Mouse (Mus musculus) right cerebral cortex, adult 18-20 months (tissue): ENCODE results near the gene Vav1.
A peak's percentile ranks its signal among the peaks of the same experiment; 100 is the strongest.

ENCODE experiments used
- DNase-seq: peaks from one replicate; pipeline ENCODE4 v3.0.0; 2022; ENCODE audit warnings: mixed read lengths

The Vav1 gene

DNA sequence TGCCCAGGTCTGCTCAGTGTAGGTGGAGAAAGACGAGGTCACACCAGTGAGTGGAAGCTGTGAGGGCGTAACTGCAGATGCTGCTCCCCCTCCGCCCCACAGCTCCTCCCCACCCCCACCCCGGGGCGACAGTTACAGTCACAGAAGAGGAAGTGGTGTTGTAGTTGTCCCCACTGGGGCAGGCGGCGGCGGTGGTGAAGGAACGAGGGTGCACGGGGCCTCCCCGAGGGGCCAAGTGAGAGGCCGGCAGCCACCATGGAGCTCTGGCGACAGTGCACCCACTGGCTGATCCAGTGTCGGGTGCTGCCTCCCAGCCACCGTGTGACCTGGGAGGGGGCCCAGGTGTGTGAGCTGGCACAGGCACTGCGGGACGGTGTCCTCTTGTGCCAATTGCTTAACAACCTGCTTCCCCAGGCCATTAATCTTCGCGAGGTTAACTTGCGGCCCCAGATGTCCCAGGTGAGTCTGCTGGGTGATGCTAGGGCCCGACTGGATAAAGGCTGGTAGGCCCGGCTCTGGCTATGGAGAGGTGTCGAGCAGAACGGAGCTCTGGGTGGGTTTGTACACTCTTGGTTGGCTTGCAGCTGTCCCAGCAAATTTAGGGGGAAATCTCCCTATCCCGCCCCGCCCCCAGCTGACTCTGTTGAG lies at the start of gene Vav1:
TSS of gene Vav1 (plus strand) at position 158 of the 648 bp plus-strand sequence.
- DNase-seq: no peak

DNA sequence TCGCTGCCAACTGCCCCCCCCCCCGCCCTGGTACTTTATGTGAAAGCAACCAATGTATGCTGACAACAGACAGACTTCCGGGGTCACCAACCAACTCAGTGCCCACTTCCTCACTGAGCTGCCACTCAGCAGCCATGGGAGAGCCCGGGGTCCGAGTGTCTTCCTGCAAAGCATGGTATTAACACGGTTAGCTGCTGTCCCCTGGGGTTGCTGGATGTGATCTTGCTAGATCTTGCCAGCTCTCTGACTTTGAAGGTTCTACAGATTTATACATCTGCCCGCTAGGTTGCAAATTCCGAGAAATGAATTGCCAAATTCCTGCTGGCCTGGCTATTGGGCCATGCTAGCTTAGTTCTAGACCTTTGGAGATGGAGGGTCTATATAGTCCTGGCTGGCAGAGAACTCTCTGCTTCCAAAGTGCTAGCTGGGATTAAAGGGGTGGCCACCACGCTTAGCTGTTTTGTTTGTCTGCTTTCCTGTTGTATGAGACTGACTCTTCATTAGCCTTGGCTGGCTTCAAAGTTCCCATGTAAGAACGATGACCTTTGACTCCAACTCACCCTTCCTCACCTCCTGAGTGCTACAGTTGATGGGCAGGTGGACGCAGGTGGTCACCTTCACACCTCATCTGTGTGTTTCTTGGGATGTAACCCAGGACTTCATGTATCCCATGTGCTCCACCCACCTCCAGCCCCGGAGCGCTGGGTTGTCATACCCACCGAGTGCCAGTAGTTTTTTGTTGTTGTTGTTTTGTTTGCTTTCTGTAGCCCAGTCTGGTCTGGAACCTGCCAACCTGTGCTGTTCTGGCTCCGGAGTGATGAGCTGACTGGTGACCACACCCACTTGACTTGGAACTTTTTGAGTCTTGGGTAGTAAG lies 48.8 kb upstream of the Vav1 start:
- DNase-seq: no peak

DNA sequence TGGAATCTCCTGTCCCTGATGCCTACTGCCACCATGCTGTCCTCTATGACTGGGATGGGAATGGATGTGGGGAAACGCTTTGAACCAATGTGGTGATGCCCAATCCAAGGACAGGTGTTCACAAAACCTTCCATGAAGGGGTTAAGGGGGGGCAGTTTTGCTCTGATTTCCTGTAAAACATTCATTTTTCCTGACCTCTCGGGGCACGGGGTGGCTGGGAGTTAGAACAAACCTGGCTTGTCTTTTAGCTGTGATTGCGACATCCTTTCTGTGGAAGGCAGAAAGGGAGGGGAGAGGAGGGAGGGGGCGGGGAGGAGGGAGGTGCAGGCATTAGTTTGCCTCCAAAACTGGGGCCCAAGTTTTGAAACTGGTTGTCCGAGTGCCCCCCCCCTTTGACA lies 48.2 kb upstream of the Vav1 start:
- no peak for DNase-seq

DNA sequence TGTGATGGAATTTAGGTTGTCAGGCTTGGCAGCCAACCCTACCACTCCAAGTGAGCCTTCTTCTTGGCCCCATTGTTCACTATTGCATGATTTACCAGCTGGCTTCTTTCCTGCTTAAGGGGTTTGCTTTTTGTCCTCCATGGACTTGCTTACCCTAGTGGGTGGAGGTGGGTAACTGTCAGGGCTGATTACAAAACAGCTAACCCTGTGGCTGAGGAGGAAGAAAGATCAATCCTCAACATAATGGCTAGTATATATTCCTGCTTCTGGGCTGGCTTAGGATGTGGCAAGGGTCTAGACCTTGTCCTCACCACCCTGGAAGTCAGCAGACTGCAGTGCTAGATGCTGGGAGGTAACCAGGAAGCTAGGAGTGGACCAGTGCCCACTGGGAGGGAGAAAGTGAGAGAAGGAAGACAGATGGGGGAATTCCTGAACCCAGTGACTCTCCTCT lies 47.6 kb upstream of the Vav1 start:
- no peak for DNase-seq

DNA sequence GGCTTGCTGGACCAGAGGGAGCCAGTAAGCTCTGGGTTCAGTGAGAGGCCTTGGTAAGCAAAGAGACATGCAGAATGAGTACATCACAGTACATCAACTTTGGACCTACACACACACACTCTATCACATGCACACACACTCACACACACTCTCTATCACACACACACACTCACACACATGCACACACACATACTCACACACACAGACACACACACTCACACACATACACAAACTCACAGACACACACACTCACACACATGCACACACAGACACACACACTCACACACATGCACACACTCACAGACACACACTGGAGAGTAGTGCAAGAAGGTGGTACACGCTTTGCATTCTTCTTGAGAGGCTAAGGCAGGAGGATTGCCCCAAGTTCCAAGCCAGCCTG lies 46.7 kb upstream of the Vav1 start:
- no peak for DNase-seq

DNA sequence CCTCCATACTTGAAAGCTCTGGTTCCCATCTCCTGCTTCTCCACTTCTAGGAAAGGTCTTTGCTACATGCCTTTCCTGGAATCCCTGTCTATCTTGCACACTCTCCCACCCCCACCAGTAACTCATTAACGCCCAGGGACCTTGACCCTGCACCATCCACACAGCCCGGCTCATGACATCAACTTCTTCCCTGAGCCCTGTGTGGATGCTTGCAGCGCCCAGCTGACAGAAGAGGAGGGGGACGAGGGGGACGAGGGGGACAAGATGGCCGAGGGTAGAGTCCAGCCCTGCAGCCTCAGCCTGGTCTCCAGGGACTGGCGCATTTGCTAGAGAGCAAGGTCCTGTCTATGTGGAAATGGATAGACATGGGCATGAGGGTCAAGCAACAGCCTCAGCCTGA lies 45.9 kb upstream of the Vav1 start:
- no peak for DNase-seq

DNA sequence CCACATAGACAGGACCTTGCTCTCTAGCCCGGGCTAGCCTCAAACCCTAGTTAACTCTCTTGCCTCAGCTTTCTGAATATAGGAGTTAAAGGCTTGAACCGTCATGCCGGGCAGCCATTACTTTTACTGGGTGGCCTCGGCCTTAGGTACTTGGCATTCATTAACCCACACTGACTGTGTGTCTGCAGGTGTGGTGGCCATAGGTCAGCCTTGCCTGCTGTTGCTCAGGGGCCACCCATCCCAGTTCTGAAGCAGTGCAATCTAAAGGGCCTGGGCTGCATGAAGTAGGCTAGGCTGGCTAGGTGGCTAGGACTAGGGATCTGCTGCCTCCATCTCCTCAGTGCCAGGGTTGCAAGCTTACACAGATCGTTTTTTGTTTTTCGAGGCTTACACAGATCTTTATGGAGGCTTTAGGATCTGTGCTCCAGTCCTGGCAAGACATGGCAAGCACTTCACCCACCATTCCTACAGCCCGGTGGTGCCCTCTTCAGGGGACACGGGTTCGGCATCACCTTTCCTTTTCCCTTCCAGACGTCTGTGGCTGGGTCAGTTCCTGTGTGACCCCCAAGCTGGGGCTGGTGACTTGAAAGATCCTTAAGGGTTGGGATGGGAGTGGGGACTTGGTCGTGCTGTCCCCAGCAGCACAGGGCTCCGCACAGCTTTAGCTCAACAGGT lies 44.5 kb upstream of the Vav1 start:
- DNase-seq: no peak

DNA sequence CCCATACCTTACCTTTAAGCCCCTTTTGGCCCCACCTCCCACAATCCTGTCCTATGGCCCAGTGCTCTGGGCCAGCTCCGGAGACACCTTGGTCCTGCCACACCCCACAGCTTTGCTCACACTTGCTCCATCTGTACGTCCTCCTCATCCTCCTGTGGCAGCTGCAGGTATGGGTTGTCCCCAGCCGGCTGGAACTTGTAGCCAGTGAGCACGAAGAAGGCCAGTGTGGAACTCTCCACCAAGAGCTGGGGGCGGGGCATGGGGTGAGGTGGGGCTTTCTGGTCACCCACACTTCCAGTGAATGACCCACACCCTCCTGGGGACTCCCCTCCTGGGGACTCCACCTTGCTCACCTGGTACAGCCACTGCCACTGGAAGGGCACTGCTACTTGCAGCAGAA lies 43.1 kb upstream of the Vav1 start:
- DNase-seq: no peak

DNA sequence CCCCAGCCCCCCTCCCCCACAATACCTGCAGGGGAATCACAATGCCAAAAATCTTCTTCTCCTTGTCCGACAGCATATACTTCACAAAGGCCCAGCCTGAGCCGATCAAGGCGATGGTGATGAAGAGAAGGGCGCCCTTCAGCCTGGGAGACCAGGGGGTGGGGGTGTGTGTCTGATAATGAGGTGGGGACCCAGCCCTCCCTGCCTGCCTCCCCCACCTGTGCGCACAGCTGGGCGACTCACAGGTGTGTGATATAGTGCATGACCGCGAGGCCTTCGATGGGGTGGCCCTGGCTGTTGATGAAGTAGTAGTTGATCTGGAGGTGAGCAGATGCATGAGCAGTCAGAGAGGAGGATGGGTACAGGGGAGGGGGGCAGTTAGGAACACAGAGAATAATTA lies 41.7 kb upstream of the Vav1 start:
- DNase-seq: no peak

DNA sequence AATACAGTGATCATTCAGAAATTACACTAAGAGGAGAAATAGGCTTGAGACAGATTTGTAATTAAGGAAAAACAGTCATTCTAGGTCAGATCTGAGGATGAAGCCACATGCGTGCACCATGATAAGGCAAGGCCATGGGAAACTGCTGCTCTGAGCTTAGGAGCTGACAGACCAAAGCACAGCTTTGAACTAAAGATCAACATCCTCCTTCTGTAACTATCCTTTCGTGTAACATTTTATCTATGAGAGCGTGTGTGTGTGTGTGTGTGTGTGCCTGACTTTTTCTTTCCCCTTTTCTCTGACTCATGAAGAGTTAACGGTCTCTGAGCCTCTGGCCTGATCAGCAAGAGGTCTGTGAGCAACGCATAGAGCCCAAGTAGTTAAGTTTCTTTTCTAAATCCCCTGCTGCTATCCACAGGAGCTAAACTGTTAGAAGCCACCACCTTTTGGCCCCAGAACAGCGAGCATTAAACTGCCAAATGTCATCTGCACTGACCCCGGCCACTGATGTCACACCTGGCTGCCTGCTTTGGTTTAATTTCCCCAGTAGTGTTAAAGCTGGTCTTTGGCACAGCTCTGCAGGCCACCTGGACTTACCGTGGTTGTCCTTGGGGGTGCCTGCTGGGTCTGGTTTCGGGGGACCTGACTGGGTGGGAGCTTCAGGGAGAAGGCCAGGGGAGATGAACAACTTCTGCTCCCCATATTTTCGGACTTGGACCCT lies 35.1 kb upstream of the Vav1 start:
- DNase-seq: no peak

DNA sequence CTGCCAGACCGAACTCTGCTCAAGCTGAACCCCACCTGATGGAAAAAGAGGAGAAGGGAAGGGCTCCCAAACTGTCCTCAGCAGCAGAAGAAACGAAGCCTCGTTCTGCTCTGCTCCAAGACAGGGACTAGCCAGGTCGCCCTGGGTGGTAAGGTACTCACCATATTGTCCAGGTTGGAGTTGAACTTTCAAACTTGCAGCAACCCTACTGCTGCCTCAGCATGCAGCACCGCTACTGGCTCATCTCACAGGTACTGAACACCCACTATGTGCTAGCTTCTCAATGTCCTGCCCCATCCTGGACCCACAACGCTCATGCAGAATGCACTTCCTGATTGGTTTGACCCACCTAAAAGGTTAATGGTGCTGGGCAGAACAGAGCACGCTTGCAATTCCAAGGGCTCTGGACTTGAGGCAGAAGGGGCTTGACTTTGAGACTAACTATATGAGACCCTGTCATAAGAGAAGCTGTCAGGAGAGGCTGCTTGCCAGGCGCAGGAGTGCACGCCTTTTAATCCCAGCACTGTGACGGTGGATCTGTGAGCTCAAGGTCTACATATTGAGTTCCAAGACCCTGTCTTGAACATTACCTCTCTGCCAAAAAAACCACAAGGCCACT lies 33.5 kb upstream of the Vav1 start:
- DNase-seq: no peak

DNA sequence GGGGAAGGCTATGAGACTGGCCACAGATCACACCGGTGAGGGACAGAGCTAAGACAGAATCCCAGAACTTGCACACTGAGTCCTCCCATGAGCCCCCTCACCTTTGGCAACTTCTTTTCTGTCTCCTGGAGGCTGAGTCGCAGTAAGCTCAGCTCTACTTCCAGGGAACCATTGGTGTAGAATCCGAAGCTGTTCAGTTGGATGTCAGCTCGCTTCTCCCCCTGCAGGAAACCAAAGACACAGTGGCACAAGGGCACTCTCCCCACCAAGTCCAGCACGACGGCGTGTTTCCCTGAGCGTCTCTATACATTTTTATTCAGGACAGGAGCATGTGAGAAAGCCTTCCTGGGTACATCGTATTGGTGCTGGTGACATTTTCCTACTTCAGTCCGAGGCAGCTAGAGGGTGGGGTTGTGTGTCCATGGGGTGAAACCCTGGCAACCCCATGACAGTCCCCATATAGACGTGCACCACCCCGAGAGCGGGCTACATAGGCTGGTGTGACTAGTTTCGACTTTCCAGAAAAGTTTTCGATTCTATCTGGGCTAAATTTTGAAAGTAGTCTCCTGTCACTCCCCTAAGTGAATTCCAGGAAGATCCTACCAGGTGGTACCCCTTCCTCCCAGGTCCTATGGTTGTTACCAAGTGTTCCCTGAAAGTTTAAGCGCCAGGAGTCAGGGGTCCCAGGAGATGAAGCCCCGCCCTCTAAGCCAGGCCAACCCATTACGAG lies 32.1 kb upstream of the Vav1 start:
- DNase-seq: no peak

DNA sequence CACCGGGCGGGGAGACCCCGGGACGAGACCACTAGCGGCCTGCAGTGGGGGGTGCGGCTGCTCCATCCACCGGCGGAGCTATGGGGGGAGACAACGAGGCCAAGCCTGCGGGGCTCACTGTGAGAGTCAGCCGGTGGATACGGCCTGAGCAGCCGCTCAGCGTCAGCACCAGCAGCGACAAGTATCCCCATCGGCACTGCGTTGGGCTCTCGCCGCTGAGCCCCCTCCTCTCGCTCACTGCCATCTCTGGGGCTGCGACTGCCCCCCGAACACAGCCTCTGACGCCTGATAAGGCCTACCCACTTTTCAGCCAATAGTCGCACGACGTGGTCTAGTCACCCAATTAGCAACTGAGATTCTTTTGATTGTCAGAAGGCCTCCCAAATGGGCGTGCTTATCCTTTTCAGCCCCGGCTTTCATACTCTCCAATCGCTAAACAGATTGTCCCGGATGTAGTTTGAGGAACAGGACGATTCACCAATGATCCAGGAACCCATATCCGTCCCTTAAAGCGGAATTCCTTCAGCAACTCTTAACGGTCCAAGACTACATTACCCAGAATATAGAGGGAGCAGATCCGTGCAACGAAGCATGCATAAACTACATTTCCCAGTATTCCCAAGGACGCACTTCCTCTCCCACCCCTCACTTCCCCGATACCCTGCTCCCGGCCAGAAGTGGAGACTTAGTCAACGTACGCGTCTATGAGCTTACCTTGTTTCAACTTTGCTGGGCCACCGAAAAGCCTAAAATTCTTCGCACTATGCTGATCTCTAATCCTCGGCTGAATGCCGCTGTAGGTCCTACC lies 31.3 kb upstream of the Vav1 start:
- peak; percentile 98 for DNase-seq

DNA sequence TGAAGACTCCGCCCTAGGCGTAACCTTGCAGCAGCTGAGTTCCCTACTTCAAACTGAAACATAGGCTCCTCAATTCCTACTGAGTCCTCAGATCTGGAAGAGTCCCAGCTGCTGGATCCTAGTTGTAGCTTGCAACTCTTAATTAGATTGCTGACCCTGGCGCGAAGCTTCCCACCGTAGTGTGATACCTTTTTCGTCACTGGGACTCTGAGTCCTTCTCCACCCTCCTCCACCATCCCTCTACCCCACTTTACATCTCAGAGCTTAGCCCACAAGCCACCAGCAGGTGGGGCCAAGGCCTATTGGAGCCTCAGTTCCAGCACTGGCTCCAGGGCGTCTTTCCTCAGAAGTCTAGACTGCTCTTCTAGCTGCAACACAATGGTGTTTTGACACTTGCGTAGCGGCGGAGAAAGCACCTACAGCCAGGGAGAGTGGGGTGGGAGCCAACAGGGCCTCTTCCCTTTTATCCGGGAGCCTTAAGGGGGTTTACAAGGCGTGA lies 30.6 kb upstream of the Vav1 start, which contains the start of gene Gpr108:
TSS of gene Gpr108 (minus strand) at position 246 of the 499 bp plus-strand sequence.
- DNase-seq: peak; percentile 93

DNA sequence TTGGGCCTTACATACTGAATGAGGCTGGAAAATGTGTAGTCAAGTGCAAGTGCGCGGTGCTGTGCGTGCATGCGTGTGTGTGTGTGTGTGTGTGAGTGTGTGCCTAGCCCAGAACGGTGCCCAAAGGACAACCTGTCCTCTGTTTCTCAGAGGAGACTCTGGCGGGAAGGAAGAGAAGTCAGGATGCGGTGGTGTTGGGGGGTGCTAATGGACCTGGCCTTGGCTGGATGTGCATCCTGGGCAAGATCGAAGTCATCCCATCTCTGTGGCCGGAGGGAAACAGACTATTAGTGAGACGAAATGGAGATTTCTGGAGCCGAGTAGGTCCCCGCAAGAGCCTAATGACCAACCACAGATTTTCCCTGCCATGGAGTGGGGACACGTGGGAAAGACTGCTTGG lies 30.1 kb upstream of the Vav1 start:
- no peak for DNase-seq

DNA sequence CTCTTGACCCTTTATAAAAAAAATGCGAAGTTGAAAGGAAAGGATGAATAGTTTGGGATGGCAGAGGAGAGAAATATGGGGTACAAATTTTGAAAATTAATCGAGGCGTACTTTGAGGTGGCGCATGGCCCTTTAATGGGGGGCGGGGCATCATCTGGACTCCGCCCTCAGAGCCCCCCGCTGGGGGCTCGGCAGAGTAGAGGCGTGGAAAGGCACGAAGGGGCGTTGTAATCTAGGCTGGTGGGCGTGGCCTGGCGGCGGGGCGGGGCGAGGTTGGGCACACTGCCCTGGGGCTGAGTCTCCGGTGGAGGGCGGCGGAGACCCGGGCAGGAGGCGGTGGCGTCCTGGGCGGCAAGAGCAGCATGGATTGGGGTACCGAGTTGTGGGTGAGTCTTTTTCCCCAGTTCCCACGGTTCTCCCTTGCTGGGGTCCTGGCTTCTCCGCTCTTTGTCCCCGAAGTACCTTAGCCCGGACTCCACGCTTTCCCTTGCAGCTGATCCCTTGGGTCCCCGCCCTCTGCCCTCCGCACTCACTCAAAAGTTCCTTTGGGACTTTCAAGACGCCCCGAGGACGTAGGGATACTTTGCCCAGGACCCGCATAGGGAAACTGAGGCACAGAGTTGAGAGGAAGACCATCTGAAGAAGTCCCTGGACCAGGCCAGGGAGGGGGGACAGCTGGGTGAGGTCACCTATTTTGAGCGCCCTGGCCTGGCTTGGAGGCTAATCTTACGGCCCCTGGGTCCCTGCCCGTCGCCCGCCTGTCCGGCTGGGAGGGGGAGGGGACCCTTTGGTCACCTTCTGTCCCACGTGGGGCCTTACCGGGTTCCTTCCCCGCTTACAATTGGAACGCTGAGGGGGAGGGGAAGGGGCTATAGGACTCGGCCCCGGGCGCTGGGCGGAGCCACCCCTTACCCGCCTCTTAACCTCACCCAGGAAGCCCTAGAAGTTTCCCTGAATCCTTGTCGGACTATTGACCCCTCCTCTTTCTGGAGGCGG lies 29.4 kb upstream of the Vav1 start, which contains the start of gene Trip10:
TSS of gene Trip10 (plus strand) at position 270 of the 996 bp plus-strand sequence.
- peak; percentile 85 for DNase-seq

DNA sequence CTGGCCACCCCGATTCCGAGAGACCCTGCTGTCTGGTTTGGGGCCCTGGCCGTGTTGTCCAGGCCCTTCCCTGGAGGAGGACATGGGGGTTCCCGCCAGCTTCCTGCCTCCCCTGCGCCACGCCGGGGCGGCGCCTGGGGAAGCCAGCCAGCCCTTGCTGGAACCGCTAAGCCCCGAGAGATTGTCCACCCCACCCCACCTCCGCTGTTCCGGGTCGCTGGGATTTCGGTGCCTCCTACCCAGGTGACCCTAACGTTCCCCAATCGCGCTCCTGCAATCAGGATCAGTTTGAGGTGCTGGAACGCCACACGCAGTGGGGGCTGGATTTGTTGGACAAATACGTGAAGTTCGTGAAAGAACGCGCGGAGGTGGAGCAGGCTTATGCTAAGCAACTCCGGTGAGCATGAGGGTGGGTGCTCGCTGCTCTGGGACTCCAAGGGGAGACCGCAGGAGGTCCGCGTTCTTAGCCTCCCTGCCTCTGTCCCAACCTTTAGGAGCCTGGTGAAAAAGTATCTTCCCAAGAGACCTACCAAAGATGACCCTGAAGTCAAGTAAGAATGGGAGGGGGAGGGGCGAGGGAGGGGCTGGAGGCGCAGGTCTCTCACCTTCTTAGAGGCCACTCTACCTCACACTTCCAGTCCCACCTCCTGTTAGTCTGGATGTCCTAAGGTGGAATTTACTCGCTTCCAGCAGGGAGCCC lies 28.3 kb upstream of the Vav1 start:
- no peak for DNase-seq

DNA sequence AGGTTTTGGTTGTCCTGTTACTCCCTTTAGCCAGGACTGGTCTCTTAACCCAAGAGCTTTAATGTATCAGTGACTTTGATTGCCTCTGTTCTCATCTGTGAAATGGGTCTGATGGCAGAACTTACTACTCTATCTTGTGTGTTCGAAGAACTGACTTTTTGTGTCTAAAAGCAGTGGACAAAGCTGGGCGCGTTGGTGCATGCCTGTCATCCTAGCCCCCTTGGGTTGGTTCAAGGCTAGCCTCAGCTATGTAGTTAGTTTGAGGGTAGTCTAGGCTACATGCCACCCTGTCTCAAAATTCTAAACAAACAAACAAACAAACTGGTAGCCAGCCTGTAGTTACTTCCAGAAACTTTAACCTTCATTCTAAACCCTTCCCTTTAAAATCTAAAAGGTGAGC lies 27.5 kb upstream of the Vav1 start:
- DNase-seq: no peak

DNA sequence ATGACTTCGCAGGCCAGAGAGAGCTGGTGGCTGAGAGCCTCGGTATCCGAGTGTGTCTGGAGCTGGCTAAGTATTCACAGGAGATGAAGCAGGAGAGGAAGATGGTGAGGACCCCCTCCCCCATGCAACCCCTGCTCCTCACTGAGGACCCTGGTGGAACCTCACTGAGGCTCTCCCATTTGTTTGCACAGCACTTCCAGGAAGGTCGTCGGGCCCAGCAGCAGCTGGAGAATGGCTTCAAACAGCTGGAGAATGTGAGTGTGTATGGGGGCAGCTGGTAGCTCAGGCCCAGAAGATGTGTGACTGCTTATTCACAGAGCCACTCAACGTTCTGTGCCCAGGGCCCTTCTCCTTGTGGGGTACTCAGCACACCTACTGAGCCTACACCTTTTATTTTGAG lies 25.6 kb upstream of the Vav1 start:
- no peak for DNase-seq
